Mouse (Mus musculus) c-Kit-positive CD71-positive TER-119-negative erythroid progenitor cells, embryonic 14.5 days (primary cell): ENCODE results near the gene Yars.
"Not testable (repeated sequence)": the region's sequence is repeated elsewhere in the genome, so short reads cannot be mapped to it uniquely, and the experiment has no call there.

Experiments
- DNase-seq: peaks from one replicate; pipeline ENCODE4 v3.0.0-alpha.2; 2013; ENCODE audit warnings: low read depth

Yars gene

GRCm38 (mm10) chr4:129188803-129189541 lies 588 bp upstream of the Yars start:
- DNase-seq = no peak

GRCm38 (mm10) chr4:129190538-129190937 lies 978 bp downstream of the Yars start:
- DNase-seq = no peak

- DNase-seq = no peak
Measured at GRCm38 (mm10) chr4:129191691-129192090, 2.1 kb downstream of the Yars start.

GRCm38 (mm10) chr4:129194280-129194679 lies 4.7 kb downstream of the Yars start:
- DNase-seq = no peak

GRCm38 (mm10) chr4:129197514-129197913 lies 8.0 kb downstream of the Yars start:
- DNase-seq = no peak

- no peak for DNase-seq
Measured at GRCm38 (mm10) chr4:129204655-129205054, 15.1 kb downstream of the Yars start.

GRCm38 (mm10) chr4:129206792-129207191 lies 17.2 kb downstream of the Yars start:
- DNase-seq = no peak

- DNase-seq = no peak
Measured at GRCm38 (mm10) chr4:129209504-129209903, 19.9 kb downstream of the Yars start.

GRCm38 (mm10) chr4:129211461-129211860 lies 21.9 kb downstream of the Yars start:
- DNase-seq = no peak

- DNase-seq = not testable (repeated sequence)
Measured at GRCm38 (mm10) chr4:129212486-129212885, 22.9 kb downstream of the Yars start.

GRCm38 (mm10) chr4:129218569-129219175 lies 29.1 kb downstream of the Yars start:
- DNase-seq = no peak

GRCm38 (mm10) chr4:129219198-129219597 lies 29.6 kb downstream of the Yars start:
- no peak for DNase-seq

GRCm38 (mm10) chr4:129220376-129221089 lies 31.0 kb downstream of the Yars start:
- DNase-seq = no peak

- DNase-seq = no peak
Measured at GRCm38 (mm10) chr4:129221097-129222010, 31.8 kb downstream of the Yars start.

- DNase-seq = no peak
Measured at GRCm38 (mm10) chr4:129222019-129222925, 32.7 kb downstream of the Yars start.

- no peak for DNase-seq
Measured at GRCm38 (mm10) chr4:129223421-129224281, 34.1 kb downstream of the Yars start.

- no peak for DNase-seq
Measured at GRCm38 (mm10) chr4:129225315-129225714, 35.8 kb downstream of the Yars start.

- no peak for DNase-seq
Measured at GRCm38 (mm10) chr4:129226441-129226963, 36.9 kb downstream of the Yars start.

GRCm38 (mm10) chr4:129227170-129227984 lies 37.8 kb downstream of the Yars start:
- no peak for DNase-seq
